Mouse (Mus musculus): ENCODE results near the gene 9530077C05Rik. TPM values are rescaled to one million over a fixed set of nuclear protein-coding genes. Genes with fewer than 3 reads are reported as not detected.

The 9530077C05Rik gene
- polyA plus RNA-seq, 2 experiments: 1.1 to 1.5 TPM

DNA sequence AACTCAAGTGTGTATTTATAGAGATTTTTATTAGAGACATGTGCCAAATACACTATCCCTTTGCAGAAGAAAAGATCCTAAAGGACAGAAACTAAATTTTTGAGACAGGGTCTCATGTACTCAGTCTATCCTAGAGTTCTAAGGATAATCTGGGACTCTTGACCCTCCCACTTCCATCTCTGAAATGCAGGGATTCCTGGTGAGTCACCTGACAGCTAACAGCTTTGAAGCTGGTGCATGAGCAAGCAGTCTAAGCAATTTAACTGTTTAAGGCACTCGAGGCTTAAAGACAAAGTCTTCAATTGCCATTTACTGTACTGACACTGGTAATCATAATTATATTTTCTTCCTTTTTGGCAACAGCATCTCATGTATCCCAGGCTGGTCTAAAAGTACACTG is 11.2 kb downstream of the 9530077C05Rik start:
- Histone ChIP-seq H3K9me3 (ENCODE audit: control insufficient read depth, low read length) (no peaks in the 10 kb centered on the region), H3K9ac (replicated peaks) (no peak overlapping the region), H3K36me3 (replicated peaks; ENCODE audit: control insufficient read depth, insufficient read depth, low read depth) (no peaks in the 10 kb centered on the region), H3K4me3 (ENCODE audit: insufficient read depth in 1 of 2, low read depth in 2 of 2, low read length in 2 of 2) (no peak overlapping the region), H3K27me3 (ENCODE audit: control insufficient read depth, insufficient read depth, low read length) (no peaks in the 10 kb centered on the region), H3K27ac (no peak overlapping the region), H3K4me1 (replicated peaks; ENCODE audit: control insufficient read depth in 2 of 2, insufficient read depth in 2 of 2, low read length in 1 of 2) (peaks cover 0 to 10% of the 10 kb centered on the region in 2 experiments; a peak in 2 of 4 replicates), H3K4me2 (ENCODE audit: low read depth) (no peak overlapping the region)
- DNase-seq (ENCODE audit: low read depth in 3 of 3, low spot score in 3 of 3): no peak
- TF ChIP-seq EP300 (IDR thresholded peaks at IDR 0.05; ENCODE audit: low read depth): no peak
- TF ChIP-seq CTCF (IDR thresholded peaks at IDR 0.05; ENCODE audit: low read depth): no peak
- ATAC-seq (ENCODE audit: insufficient read depth): no peak
- WGBS (ENCODE audit: insufficient replicate concordance): 64% methylated on average over 1 of the region's 1 CpGs

DNA sequence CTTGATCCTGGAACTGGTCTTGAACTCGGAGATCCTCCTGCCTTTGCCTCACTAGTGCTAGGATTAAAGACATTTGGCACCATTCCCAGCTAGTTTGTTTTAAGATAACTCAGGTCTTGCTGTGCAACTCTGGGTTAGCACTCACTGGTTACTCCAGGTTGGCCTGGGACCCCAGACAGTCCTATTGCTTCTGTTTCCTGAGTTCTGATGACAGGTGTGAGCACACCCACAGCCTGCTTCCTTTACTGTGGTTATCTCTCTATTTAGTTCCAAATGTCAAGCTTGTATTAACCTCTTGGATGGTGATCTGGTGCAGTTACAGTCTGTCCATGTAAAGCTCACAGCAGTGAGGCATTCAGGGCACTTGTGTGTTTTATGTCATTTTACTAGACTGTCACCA is 12.2 kb downstream of the 9530077C05Rik start:
- 56% methylated on average over 1 of the region's 1 CpGs for WGBS (ENCODE audit: insufficient replicate concordance)

DNA sequence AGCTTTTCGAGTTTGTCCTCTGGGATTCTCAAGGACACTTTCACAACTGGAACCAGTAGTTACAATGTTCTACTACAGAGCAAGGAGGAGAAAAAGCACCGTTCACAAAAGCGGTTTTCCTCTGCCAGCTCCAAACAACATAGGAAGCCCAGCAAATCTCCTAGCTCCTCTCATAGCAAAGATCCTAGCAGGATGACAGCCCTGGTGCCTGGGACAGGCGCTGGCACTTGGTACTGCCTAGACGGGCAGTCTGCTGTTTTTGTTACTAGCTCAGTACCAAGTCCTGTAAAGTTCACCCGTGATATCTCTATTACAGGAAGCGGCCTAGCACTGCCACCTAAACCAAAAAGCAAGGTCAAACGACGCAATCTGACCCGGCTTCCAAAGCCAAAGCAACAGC is 12.9 kb downstream of the 9530077C05Rik start:
- H3K4me3 ChIP-seq (ENCODE audit: insufficient read depth in 1 of 2, low read depth in 2 of 2, low read length in 2 of 2): no peak overlapping the region
- ATAC-seq (ENCODE audit: insufficient read depth): no peak

More for the DNA sequence above, 12.2 kb downstream of the 9530077C05Rik start:
- H3K36me3 ChIP-seq (replicated peaks; ENCODE audit: control insufficient read depth, insufficient read depth, low read depth): no peaks in the 10 kb centered on the region
- H3K27me3 ChIP-seq (ENCODE audit: control insufficient read depth, insufficient read depth, low read length): no peaks in the 10 kb centered on the region
- H3K27ac ChIP-seq: no peak overlapping the region
- DNase-seq (ENCODE audit: low read depth in 3 of 3, low spot score in 3 of 3) (no peak), ATAC-seq (ENCODE audit: insufficient read depth) (no peak)
- H3K4me3 ChIP-seq (ENCODE audit: insufficient read depth in 1 of 2, low read depth in 2 of 2, low read length in 2 of 2): no peak overlapping the region
- no peaks in the 10 kb centered on the region for H3K9me3 ChIP-seq (ENCODE audit: control insufficient read depth, low read length)
- no peak overlapping the region for H3K9ac ChIP-seq (replicated peaks)
- peaks cover 2 to 9% of the 10 kb centered on the region in 2 experiments; a peak in 2 of 4 replicates for H3K4me1 ChIP-seq (replicated peaks; ENCODE audit: control insufficient read depth in 2 of 2, insufficient read depth in 2 of 2, low read length in 1 of 2)
- no peak for TF ChIP-seq CTCF (IDR thresholded peaks at IDR 0.05; ENCODE audit: low read depth)
- TF ChIP-seq EP300 (IDR thresholded peaks at IDR 0.05; ENCODE audit: low read depth): no peak
- H3K4me2 ChIP-seq (ENCODE audit: low read depth): no peak overlapping the region

DNA sequence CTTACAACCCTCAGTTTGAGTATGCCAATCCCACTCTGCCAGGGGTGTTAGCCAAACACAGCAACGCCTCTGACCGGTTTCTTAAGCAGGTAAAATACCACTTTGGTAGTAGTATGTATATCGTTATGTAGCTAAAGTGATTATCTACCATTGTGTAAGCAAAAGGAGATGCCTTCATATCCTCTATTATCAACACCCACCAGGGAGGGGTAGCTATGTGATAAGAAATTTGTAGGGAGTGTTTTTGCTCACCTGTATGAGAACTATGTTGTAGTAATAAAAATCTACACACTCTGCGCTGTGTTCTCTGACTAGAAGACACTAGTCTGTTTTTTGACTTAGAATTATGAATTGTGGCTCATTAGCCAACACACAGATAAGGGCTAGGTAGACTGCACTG is 13.4 kb downstream of the 9530077C05Rik start:
- H3K4me1 ChIP-seq (replicated peaks; ENCODE audit: control insufficient read depth in 2 of 2, insufficient read depth in 2 of 2, low read length in 1 of 2): peaks cover 3 to 8% of the 10 kb centered on the region in 2 experiments; a peak in 3 of 4 replicates
- no peak overlapping the region for H3K27ac ChIP-seq
- WGBS (ENCODE audit: insufficient replicate concordance): 72% methylated on average over 4 of the region's 4 CpGs
- H3K27me3 ChIP-seq (ENCODE audit: control insufficient read depth, insufficient read depth, low read length): no peaks in the 10 kb centered on the region
- H3K4me2 ChIP-seq (ENCODE audit: low read depth): no peak overlapping the region
- no peak overlapping the region for H3K4me3 ChIP-seq (ENCODE audit: insufficient read depth in 1 of 2, low read depth in 2 of 2, low read length in 2 of 2)
- ATAC-seq (ENCODE audit: insufficient read depth): no peak
- H3K9ac ChIP-seq (replicated peaks): no peak overlapping the region
- H3K36me3 ChIP-seq (replicated peaks; ENCODE audit: control insufficient read depth, insufficient read depth, low read depth): no peaks in the 10 kb centered on the region
- TF ChIP-seq EP300 (IDR thresholded peaks at IDR 0.05; ENCODE audit: low read depth) (no peak), CTCF (IDR thresholded peaks at IDR 0.05; ENCODE audit: low read depth) (no peak)
- DNase-seq (ENCODE audit: low read depth in 3 of 3, low spot score in 3 of 3): no peak
- no peaks in the 10 kb centered on the region for H3K9me3 ChIP-seq (ENCODE audit: control insufficient read depth, low read length)

More for the DNA sequence above, 12.9 kb downstream of the 9530077C05Rik start:
- H3K4me1 ChIP-seq (replicated peaks; ENCODE audit: control insufficient read depth in 2 of 2, insufficient read depth in 2 of 2, low read length in 1 of 2): peaks cover 3 to 9% of the 10 kb centered on the region in 2 experiments; a peak in 2 of 4 replicates
- no peak overlapping the region for H3K9ac ChIP-seq (replicated peaks)
- H3K9me3 ChIP-seq (ENCODE audit: control insufficient read depth, low read length): no peaks in the 10 kb centered on the region
- no peak for TF ChIP-seq CTCF (IDR thresholded peaks at IDR 0.05; ENCODE audit: low read depth)
- TF ChIP-seq EP300 (IDR thresholded peaks at IDR 0.05; ENCODE audit: low read depth): no peak
- WGBS (ENCODE audit: insufficient replicate concordance): 58% methylated on average over 10 of the region's 10 CpGs
- no peak overlapping the region for H3K4me2 ChIP-seq (ENCODE audit: low read depth)
- H3K36me3 ChIP-seq (replicated peaks; ENCODE audit: control insufficient read depth, insufficient read depth, low read depth): no peaks in the 10 kb centered on the region
- no peak for DNase-seq (ENCODE audit: low read depth in 3 of 3, low spot score in 3 of 3)
- H3K27ac ChIP-seq: no peak overlapping the region
- H3K27me3 ChIP-seq (ENCODE audit: control insufficient read depth, insufficient read depth, low read length): no peaks in the 10 kb centered on the region

DNA sequence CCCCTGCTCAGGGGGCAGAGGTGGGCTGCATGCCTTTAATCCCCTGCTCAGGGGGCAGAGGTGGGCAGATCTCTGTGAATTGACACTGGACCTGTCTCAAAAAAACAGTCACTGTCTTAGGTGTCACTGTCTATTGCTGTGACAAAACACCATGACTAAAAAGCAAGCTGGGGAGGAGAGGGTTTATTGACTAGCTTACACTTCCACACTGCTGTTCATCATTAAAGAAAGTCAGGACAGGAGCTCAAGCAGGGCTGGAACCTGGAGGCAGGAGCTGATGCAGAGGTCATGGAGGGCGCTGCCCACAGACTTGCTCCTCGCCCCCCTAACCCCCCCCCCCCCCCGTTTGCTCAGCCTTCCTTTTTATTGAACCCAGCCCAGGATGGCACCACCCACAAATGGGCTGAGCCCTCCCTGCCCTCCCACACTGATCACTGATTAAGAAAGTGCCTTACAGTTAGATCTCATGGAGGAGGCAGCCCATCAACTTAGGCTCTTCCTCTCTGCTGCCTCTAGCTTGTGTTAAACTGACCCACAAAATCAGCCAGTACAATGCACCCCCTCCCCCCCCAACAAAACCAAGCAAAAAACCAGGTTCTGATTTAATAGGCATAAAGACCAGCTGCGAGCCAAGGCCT is 16.8 kb downstream of the 9530077C05Rik start:
- WGBS (ENCODE audit: insufficient replicate concordance): 45% methylated on average over 3 of the region's 4 CpGs
- no peak for ATAC-seq (ENCODE audit: insufficient read depth)
- Histone ChIP-seq H3K27me3 (ENCODE audit: control insufficient read depth, insufficient read depth, low read length) (no peaks in the 10 kb centered on the region), H3K36me3 (replicated peaks; ENCODE audit: control insufficient read depth, insufficient read depth, low read depth) (no peaks in the 10 kb centered on the region), H3K9ac (replicated peaks) (no peak overlapping the region; the same call in 1 of the 2 replicates), H3K27ac (no peak overlapping the region), H3K4me2 (ENCODE audit: low read depth) (no peak overlapping the region), H3K4me3 (ENCODE audit: insufficient read depth in 1 of 2, low read depth in 2 of 2, low read length in 2 of 2) (no peak overlapping the region), H3K4me1 (replicated peaks; ENCODE audit: control insufficient read depth in 2 of 2, insufficient read depth in 2 of 2, low read length in 1 of 2) (peaks cover 3 to 9% of the 10 kb centered on the region in 2 experiments; a peak in 3 of 4 replicates), H3K9me3 (ENCODE audit: control insufficient read depth, low read length) (no peaks in the 10 kb centered on the region)
- no peak for DNase-seq (ENCODE audit: low read depth in 3 of 3, low spot score in 3 of 3)
- TF ChIP-seq EP300 (IDR thresholded peaks at IDR 0.05; ENCODE audit: low read depth) (no peak), CTCF (IDR thresholded peaks at IDR 0.05; ENCODE audit: low read depth) (no peak)

All from liver, embryonic 14.5 days (tissue).